ENCODE assay signal across 26 mouse cellular contexts in the genomic region with DNA sequence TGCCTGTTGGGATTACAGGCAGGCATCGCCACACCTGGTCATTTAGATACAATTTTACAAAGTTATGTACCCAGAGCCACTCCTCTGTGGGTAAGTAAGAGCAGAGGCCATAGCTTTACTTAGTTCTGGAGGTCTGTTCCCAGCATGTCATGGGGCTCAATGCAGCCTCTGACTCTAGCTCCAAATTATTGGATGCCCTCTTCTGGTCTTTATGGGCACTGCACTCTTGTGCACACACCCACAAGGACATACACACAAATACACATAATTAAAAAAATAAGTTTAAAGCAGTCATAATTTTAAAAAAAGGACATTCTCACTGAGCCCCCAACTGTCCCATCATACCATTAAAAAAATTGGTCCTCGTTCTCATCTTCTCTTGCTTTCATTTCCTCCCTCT. TPM values are rescaled to one million over a fixed set of nuclear protein-coding genes. Genes with fewer than 3 reads are reported as not detected.
DNase-seq lines count a peak whose midpoint lies in the region; ATAC-seq and TF ChIP-seq lines count a peak whose summit lies in the region.
"Had no signal": no experiment of that assay in that cellular context is flagged by ENCODE, and none has a peak within 500 bp of the region (broad histone marks: within the 10 kb centered on the region; RNA-seq: fewer than 3 reads in every experiment).

No protein-coding gene starts in this region.

- H3K9me3 ChIP-seq in lung, embryonic 14.5 days (ENCODE audit: low read depth, low read length) = no peaks in the 10 kb centered on the region
- no peaks in the 10 kb centered on the region for H3K9me3 ChIP-seq in E14TG2a.4 (ENCODE audit: low read length)
- H3K9me3 ChIP-seq: embryonic facial prominence, embryonic 13.5 days; embryonic facial prominence, embryonic 15.5 days; forebrain, embryonic 12.5 days had no signal

- ATAC-seq in lung, embryonic 14.5 days (ENCODE audit: insufficient read depth) = no peak
- ATAC-seq: activated CD4-positive, CD25-positive, alpha-beta regulatory T cell, adult 4 months; forebrain, embryonic 14.5 days; forebrain, embryonic 16.5 days; Patski had no signal

- no peak for DNase-seq in lung, embryonic 14.5 days
- DNase-seq in lung, adult 18-20 months = no peak
- peak; percentile 55 for DNase-seq in R1 (ENCODE audit: low read depth, low spot score)
- no peak for DNase-seq in spleen, adult 18-20 months
- DNase-seq in right cerebral cortex, adult 18-20 months = no peak
- DNase-seq: adrenal gland, adult 8-10 months; adrenal gland, postnatal 14 days; adrenal gland, postnatal 36 days; cerebellum, adult 11 months; cerebellum, adult 18-20 months; cerebellum, adult 8-10 months; cerebellum, adult 9-11 months; cerebellum, postnatal 14 days; cerebellum, postnatal 36 days; embryo, embryonic 11 days had no signal

- no peak overlapping the region for H3K4me3 ChIP-seq in lung, embryonic 14.5 days (ENCODE audit: low read depth, low read length)
- H3K4me3 ChIP-seq in E14TG2a.4 (replicated peaks; ENCODE audit: low read length) = no peak overlapping the region
- H3K4me3 ChIP-seq: embryonic facial prominence, embryonic 13.5 days; embryonic facial prominence, embryonic 15.5 days; erythroblast, embryonic 14.5 days; forebrain, embryonic 10.5 days; forebrain, embryonic 12.5 days had no signal

- no peaks in the 10 kb centered on the region for H3K36me3 ChIP-seq in lung, embryonic 14.5 days (ENCODE audit: insufficient read depth)
- no peaks in the 10 kb centered on the region for H3K36me3 ChIP-seq in E14TG2a.4 (ENCODE audit: insufficient read depth, low read length)
- H3K36me3 ChIP-seq: embryonic facial prominence, embryonic 13.5 days; embryonic facial prominence, embryonic 15.5 days; forebrain, embryonic 10.5 days; forebrain, embryonic 12.5 days; G1E had no signal

- H3K27me3 ChIP-seq in lung, embryonic 14.5 days (ENCODE audit: insufficient read depth, low read length) = no peaks in the 10 kb centered on the region
- H3K27me3 ChIP-seq in E14TG2a.4 (ENCODE audit: insufficient read depth, low read length) = no peaks in the 10 kb centered on the region
- H3K27me3 ChIP-seq: embryonic facial prominence, embryonic 13.5 days; embryonic facial prominence, embryonic 15.5 days; forebrain, embryonic 12.5 days had no signal

- no peak overlapping the region for H3K4me2 ChIP-seq in lung, embryonic 14.5 days
- H3K4me2 ChIP-seq: embryonic facial prominence, embryonic 13.5 days; embryonic facial prominence, embryonic 15.5 days; forebrain, embryonic 12.5 days had no signal

- H3K9ac ChIP-seq in lung, embryonic 14.5 days = no peak overlapping the region
- H3K9ac ChIP-seq: embryonic facial prominence, embryonic 13.5 days; embryonic facial prominence, embryonic 15.5 days; forebrain, embryonic 12.5 days had no signal

- WGBS in lung, embryonic 14.5 days = 96% methylated on average over 2 of the region's 2 CpGs

- no peaks in the 10 kb centered on the region for H3K4me1 ChIP-seq in lung, embryonic 14.5 days (ENCODE audit: insufficient read depth)
- H3K4me1 ChIP-seq in E14TG2a.4 (replicated peaks; ENCODE audit: low read depth, low read length) = peaks cover 23% of the 10 kb centered on the region
- H3K4me1 ChIP-seq: embryonic facial prominence, embryonic 13.5 days; embryonic facial prominence, embryonic 15.5 days; forebrain, embryonic 10.5 days; forebrain, embryonic 12.5 days had no signal

- no peak overlapping the region for H3K27ac ChIP-seq in lung, embryonic 14.5 days (ENCODE audit: low read depth)
- H3K27ac ChIP-seq: embryonic facial prominence, embryonic 13.5 days; embryonic facial prominence, embryonic 15.5 days; forebrain, embryonic 10.5 days; forebrain, embryonic 12.5 days had no signal

- 0 out of 2 replicates have a peak, but pooled peaks have one; percentile 6 for TF ChIP-seq CTCF in lung, embryonic 14.5 days (IDR thresholded peaks at IDR 0.05; ENCODE audit: low read depth)
- TF ChIP-seq CTCF in E14TG2a.4 (conservative IDR thresholded peaks at IDR 0.05; ENCODE audit: low read length) = peak; percentile 71

RNA-seq across cellular contexts. Expression of gene Cit, which starts 12.3 kb away (rescaled TPM):
- 39.7 and 46.7 TPM in 2 replicates for polyA plus RNA-seq in lung, embryonic 14.5 days (2014; fragmentation: Nextera tagmentation; extraction: Ambion mirVana)
